Mouse (Mus musculus) heart, embryonic 16.5 days (tissue): ENCODE data around the gene Gm20388. TPM values are rescaled to one million over a fixed set of nuclear protein-coding genes. Genes with fewer than 3 reads are reported as not detected.

ENCODE experiments used
- ATAC-seq: fragments of 200-750 bp; cut with Nextera tagmentation; replicated peaks from 2 replicates; pipeline ENCODE4 v1.8.0; 2017; ENCODE audit warnings: moderate number of reproducible peaks; ENCODE audit not compliant: insufficient read depth, low FRiP score; ENCODE audit errors: extremely low read depth
- H3K27ac ChIP-seq: fragments of 300-500 bp; sonication (generic); 2 replicates; pipeline ENCODE4 v1.5.1; 2014; ENCODE audit warnings: mild to moderate bottlenecking, low read length, control low read depth, moderate library complexity
- H3K27me3 ChIP-seq: fragments of 300-500 bp; sonication (generic); 2 replicates; pipeline ENCODE4 v1.6.1; 2014; ENCODE audit warnings: low read length, mixed read lengths; ENCODE audit not compliant: control insufficient read depth, insufficient read depth
- H3K36me3 ChIP-seq: fragments of 300-500 bp; sonication (generic); 2 replicates; pipeline ENCODE4 v1.6.1; 2014; ENCODE audit not compliant: control insufficient read depth, insufficient read depth
- H3K4me1 ChIP-seq: fragments of 300-500 bp; sonication (generic); 2 replicates; pipeline ENCODE4 v1.6.1; 2014; ENCODE audit warnings: low read length, mixed read lengths; ENCODE audit not compliant: control insufficient read depth, insufficient read depth
- H3K4me2 ChIP-seq: fragments of 300-500 bp; sonication (generic); 2 replicates; pipeline ENCODE4 v1.6.1; 2014; ENCODE audit warnings: low read depth, mild to moderate bottlenecking, control low read depth, low read length
- H3K4me3 ChIP-seq: fragments of 300-500 bp; sonication (generic); 2 replicates; pipeline ENCODE4 v1.5.1; 2014; ENCODE audit warnings: mild to moderate bottlenecking, control low read depth, low read length
- H3K9ac ChIP-seq: fragments of 300-500 bp; sonication (generic); 2 replicates; pipeline ENCODE4 v1.6.1; 2014; ENCODE audit warnings: low read length, control low read depth
- H3K9me3 ChIP-seq: fragments of 300-500 bp; sonication (generic); replicated peaks from 2 replicates; pipeline ENCODE4 v1.6.1; 2016; ENCODE audit warnings: low read length; ENCODE audit not compliant: control insufficient read depth
- WGBS: fragments of 180-500 bp; shearing (Covaris S2); extraction: QIAGEN DNeasy Blood & Tissue Kit; methylation state at CpG from one replicate; pipeline ENCODE4 v1.1.7; 2014; 5-methylcytosine and 5-hydroxymethylcytosine counted together
- polyA plus RNA-seq: library from polyadenylated mRNA; unstranded; fragments of >200 nt; fragmentation: Nextera tagmentation; extraction: Ambion mirVana; gene quantifications from 2 replicates; pipeline ENCODE4 v1.2.1, GENCODE M21; 2015

The Gm20388 gene
- polyA plus RNA-seq, 1 experiment from 2014 or later: 4.5 TPM

DNA sequence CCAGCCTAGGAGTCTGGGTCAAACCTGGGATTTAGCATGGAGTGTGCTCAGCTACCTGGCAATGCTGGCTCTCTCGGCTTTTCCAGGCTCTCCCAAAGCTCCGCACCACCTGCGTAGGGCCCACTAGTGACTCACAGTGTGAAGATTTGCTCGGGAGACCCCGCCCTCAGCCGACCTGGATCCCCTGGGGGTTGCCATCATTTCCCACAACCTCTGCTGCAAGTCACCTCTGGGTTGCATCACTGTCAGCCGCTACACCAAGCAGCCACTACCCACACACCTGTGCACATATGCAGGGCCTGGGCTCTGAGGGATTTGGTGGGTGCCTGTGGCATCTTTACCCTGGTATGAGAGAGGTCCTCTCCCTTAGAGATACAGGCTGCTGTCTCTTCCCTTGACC, 557.0 kb downstream of the Gm20388 start:
- Histone ChIP-seq H3K36me3 (no peaks in the 10 kb centered on the region), H3K9me3 (no peaks in the 10 kb centered on the region), H3K4me3 (no peak overlapping the region), H3K4me1 (peaks cover 43% of the 10 kb centered on the region), H3K9ac (no peak overlapping the region), H3K4me2 (no peak overlapping the region), H3K27ac (no peak overlapping the region), H3K27me3 (no peaks in the 10 kb centered on the region; the same call in 1 of the 2 replicates)
- WGBS: 85% methylated on average over 7 of the region's 7 CpGs
- ATAC-seq: no peak

DNA sequence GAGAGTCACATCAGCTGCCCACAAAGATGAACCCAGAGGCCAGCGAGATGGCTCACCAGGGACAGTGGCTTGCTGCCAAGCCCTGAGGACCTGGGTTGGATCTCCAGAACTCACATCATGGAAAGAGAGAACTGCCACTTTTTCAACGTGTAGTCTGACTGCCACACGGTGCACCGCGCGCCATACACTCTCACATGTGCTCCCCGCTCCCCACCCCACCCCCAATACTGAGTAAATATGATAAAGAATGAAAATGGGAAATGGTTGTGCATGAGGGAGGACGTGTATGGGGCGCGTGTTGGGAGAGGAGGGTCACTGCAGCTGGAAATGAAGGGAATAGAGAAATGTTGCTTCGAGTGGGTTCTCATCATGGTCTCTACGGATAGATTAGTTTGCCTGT, 559.5 kb downstream of the Gm20388 start:
- no peaks in the 10 kb centered on the region for H3K36me3 ChIP-seq
- no peak overlapping the region for H3K27ac ChIP-seq
- peaks cover 49% of the 10 kb centered on the region for H3K4me1 ChIP-seq
- H3K4me3 ChIP-seq: no peak overlapping the region
- no peak overlapping the region for H3K9ac ChIP-seq
- ATAC-seq: no peak
- 83% methylated on average over 12 of the region's 12 CpGs for WGBS
- no peaks in the 10 kb centered on the region for H3K9me3 ChIP-seq
- H3K27me3 ChIP-seq: no peaks in the 10 kb centered on the region; the same call in 1 of the 2 replicates
- no peak overlapping the region for H3K4me2 ChIP-seq

DNA sequence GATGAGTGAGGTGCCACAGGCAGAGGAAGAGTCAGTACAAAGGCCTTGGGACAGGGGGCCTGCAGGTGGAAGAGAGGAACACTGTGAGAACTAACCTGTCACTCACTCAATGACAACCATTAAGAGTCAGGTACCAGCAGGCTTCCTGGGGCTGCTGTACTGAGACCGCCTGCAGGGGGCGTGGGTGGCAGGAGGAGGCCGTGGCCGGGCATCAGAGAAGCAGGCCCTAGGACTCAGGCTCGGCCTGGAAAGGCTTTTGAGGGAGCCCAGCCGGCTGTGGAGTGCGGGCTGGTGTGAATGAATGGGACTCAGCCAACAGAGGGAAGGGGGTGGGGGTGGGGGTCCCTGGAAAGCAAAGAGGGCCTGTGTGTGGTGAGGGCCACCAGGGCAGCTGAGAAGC, 560.5 kb downstream of the Gm20388 start:
- no peaks in the 10 kb centered on the region; the same call in 1 of the 2 replicates for H3K27me3 ChIP-seq
- no peak overlapping the region for H3K4me3 ChIP-seq
- no peaks in the 10 kb centered on the region for H3K36me3 ChIP-seq
- peaks cover 46% of the 10 kb centered on the region for H3K4me1 ChIP-seq
- no peak overlapping the region for H3K4me2 ChIP-seq
- H3K9ac ChIP-seq: no peak overlapping the region
- 25% methylated on average over 7 of the region's 7 CpGs for WGBS
- H3K9me3 ChIP-seq: no peaks in the 10 kb centered on the region
- no peak overlapping the region for H3K27ac ChIP-seq
- no peak for ATAC-seq

DNA sequence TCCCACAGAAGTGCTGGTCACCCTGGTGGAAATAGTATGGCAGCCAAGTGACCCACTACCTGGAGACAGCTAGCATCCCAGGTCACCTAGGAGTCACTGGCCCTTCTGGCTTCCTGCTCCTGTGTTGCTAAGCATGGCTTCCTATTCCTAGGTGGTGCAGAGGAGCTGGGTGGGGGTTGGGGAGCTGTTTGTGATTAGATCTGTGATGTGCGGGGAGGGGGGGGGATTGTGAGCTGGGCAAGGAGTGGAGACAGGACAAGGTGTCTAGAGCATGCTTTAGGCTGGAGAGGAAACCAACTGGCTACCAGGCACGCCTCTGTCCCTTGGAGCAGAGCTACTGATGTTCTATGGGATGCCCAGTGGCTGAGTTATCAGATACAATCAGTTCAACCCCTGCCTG, 561.1 kb downstream of the Gm20388 start:
- Histone ChIP-seq H3K4me1 (peaks cover 41% of the 10 kb centered on the region), H3K27ac (no peak overlapping the region), H3K9me3 (no peaks in the 10 kb centered on the region), H3K36me3 (no peaks in the 10 kb centered on the region), H3K27me3 (no peaks in the 10 kb centered on the region; the same call in 1 of the 2 replicates), H3K9ac (no peak overlapping the region), H3K4me2 (0 out of 2 replicates have a peak overlapping the region, but pooled peaks have one; percentile 14), H3K4me3 (no peak overlapping the region)
- ATAC-seq: no peak
- WGBS: 38% methylated on average over 2 of the region's 2 CpGs

GRCm38 (mm10) chr8:120472230-120472629, 561.6 kb downstream of the Gm20388 start:
- no peak for ATAC-seq
- Histone ChIP-seq H3K27me3 (no peaks in the 10 kb centered on the region; the same call in 1 of the 2 replicates), H3K27ac (no peak overlapping the region), H3K9ac (no peak overlapping the region; the same call in 1 of the 2 replicates), H3K4me2 (peak overlapping the region; percentile 14; the same call in 1 of the 2 replicates), H3K36me3 (no peaks in the 10 kb centered on the region), H3K4me3 (no peak overlapping the region), H3K9me3 (no peaks in the 10 kb centered on the region), H3K4me1 (peaks cover 41% of the 10 kb centered on the region)
- 18% methylated on average over 16 of the region's 16 CpGs for WGBS

DNA sequence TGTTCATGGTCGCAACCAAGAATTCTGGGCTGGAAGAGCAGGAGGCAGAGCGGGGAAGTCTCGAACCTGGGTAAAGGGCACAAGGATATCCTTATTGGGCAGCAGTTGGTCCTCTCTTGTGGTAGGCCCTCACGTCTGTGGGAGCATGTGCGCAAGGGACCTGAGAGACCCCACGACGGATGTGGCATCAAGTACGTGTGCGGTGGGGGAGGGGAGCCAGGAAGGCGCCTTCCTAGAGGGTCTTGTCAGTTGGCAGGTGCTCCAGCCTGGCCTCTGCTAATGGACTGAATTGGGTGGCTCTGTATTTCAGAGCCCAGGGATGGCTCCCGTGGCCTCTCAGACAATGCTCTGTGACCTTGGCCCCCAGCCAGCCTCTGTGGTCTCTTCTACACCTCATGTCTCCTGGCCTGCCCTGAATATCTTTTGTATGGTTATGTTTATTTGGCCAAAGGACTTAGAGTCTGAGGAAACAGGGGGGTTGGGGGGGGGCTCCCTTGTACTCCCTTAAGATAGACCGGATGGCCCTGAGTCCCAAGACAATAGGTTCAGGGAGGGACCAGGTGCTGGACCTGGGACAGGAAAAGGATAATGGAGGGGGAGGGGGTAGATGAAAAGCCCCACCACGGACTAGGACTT, 563.2 kb downstream of the Gm20388 start:
- no peak overlapping the region; the same call in 1 of the 2 replicates for H3K27ac ChIP-seq
- 71% methylated on average over 13 of the region's 13 CpGs for WGBS
- no peak overlapping the region for H3K4me2 ChIP-seq
- H3K4me1 ChIP-seq: peaks cover 41% of the 10 kb centered on the region
- H3K4me3 ChIP-seq: no peak overlapping the region
- H3K36me3 ChIP-seq: no peaks in the 10 kb centered on the region
- H3K27me3 ChIP-seq: no peaks in the 10 kb centered on the region; the same call in 1 of the 2 replicates
- H3K9ac ChIP-seq: no peak overlapping the region
- no peaks in the 10 kb centered on the region for H3K9me3 ChIP-seq
- ATAC-seq: peak; percentile 38; the same call in 1 of the 2 replicates

DNA sequence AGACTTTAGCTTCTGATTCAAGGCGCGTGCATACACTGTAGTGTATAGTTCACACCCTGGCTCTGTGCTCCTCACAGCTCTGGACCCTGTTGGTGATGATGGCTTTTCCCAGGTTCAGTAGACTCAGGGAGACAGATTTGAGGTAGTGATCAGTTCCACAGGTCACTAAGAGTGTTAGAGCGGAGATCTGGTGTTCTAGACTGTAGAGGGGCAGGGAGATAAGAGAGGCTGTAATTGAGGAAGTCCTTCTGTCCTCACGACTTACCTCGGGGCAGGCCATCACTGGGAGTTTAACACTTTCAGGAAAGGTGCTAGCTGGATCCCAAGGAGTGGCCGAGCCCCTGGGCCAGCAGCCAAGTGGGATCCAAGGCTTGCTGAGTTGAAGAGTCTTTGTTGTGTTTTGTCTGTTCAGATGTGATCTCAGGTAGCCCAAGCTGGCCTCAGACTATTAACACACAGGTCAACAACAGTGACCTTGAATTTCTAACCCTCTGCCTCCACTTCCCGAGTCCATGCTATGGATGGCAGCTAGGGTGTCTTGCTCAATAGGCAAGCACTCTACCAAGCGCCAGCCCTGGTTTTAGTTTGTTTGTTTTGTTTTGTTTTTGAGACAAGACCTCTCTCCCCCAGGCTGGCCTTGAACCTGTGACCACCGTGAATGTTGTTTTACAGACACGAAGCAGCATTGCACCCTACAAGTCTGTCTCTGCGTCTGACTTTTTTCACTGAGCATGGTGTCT, 564.0 kb downstream of the Gm20388 start:
- peak overlapping the region; percentile 33; the same call in 1 of the 2 replicates for H3K27ac ChIP-seq
- no peak overlapping the region for H3K4me3 ChIP-seq
- WGBS: 64% methylated on average over 11 of the region's 11 CpGs
- H3K9me3 ChIP-seq: no peaks in the 10 kb centered on the region
- no peaks in the 10 kb centered on the region for H3K36me3 ChIP-seq
- H3K4me2 ChIP-seq: no peak overlapping the region
- H3K27me3 ChIP-seq: no peaks in the 10 kb centered on the region; the same call in 1 of the 2 replicates
- H3K4me1 ChIP-seq: peaks cover 41% of the 10 kb centered on the region
- no peak overlapping the region for H3K9ac ChIP-seq
- ATAC-seq: no peak

DNA sequence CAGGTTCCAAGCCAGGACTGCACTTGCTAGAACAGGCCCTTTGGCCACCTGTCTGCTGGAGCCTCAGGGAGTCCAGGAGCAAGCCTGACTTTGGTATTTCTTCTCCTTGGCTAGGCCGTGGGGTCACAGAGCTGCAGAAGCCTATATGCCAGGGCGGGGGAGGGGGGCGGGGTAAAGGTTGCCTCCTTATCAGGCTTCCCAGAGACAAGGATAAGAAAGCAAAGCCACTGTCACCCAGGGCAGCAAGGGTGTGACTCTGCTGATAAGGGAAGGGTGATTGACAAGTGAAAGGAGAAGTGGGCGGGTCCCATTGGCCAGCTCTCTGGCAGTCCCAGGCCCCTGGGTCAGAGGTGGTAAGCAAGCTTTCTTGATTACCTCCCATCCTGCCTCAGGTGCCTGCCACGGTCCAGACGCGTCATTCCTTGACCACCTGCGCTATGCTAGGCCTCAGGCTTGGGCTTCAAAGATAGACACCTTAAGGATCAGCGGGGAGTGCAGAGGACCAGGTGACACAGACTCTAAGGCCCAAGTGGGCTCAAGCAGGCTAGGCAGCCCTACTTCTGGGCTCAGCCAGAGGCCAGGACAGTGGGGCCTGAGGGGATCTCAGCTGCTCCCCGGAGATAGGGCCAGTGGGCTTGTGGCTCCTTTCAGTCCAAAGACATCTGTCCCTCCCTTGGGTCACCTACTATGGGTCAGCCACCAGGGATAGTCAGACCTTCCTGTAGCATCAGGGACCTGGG, 565.0 kb downstream of the Gm20388 start:
- Histone ChIP-seq H3K4me2 (no peak overlapping the region), H3K36me3 (no peaks in the 10 kb centered on the region), H3K27ac (peak overlapping the region; percentile 27; the same call in 1 of the 2 replicates), H3K4me1 (peaks cover 41% of the 10 kb centered on the region), H3K27me3 (no peaks in the 10 kb centered on the region), H3K9me3 (no peaks in the 10 kb centered on the region), H3K4me3 (no peak overlapping the region), H3K9ac (peak overlapping the region; percentile 20; the same call in 1 of the 2 replicates)
- ATAC-seq: no peak
- 49% methylated on average over 10 of the region's 10 CpGs for WGBS
